Mouse (Mus musculus) midbrain, embryonic 13.5 days (tissue): Measurements from ENCODE around the gene Rps12-ps3. TPM values are rescaled to one million over a fixed set of nuclear protein-coding genes. Genes with fewer than 3 reads are reported as not detected.

Experiments used
- ATAC-seq: fragments of 200-750 bp; cut with Nextera tagmentation; 2 replicates; pipeline ENCODE4 v1.8.0; 2017; ENCODE audit warnings: mild to moderate bottlenecking, moderate TSS enrichment, moderate library complexity
- H3K27ac ChIP-seq: fragments of 300-500 bp; sonication (generic); 2 replicates; pipeline ENCODE4 v1.5.1; 2015; ENCODE audit warnings: inconsistent platforms, mild to moderate bottlenecking, moderate library complexity
- H3K27me3 ChIP-seq: fragments of 300-500 bp; sonication (generic); 2 replicates; pipeline ENCODE4 v1.6.1; 2015; ENCODE audit warnings: mild to moderate bottlenecking, inconsistent platforms
- H3K36me3 ChIP-seq: fragments of 300-500 bp; sonication (generic); 2 replicates; pipeline ENCODE4 v1.6.1; 2015; ENCODE audit warnings: mild to moderate bottlenecking, inconsistent platforms
- H3K4me1 ChIP-seq: fragments of 300-500 bp; sonication (generic); replicated peaks from 2 replicates; pipeline ENCODE4 v1.6.1; 2015; ENCODE audit warnings: inconsistent platforms
- H3K4me2 ChIP-seq: fragments of 300-500 bp; sonication (generic); replicated peaks from 2 replicates; pipeline ENCODE4 v1.6.1; 2015; ENCODE audit warnings: moderate library complexity, mild to moderate bottlenecking, inconsistent platforms
- H3K4me3 ChIP-seq: fragments of 300-500 bp; sonication (generic); replicated peaks from 2 replicates; pipeline ENCODE4 v1.5.1; 2015; ENCODE audit warnings: mild to moderate bottlenecking, inconsistent platforms
- H3K9ac ChIP-seq: fragments of 300-500 bp; sonication (generic); replicated peaks from 2 replicates; pipeline ENCODE4 v1.6.1; 2015; ENCODE audit warnings: mild to moderate bottlenecking, inconsistent platforms
- H3K9me3 ChIP-seq: fragments of 300-500 bp; sonication (generic); 2 replicates; pipeline ENCODE4 v1.6.1; 2016; ENCODE audit warnings: mild to moderate bottlenecking, inconsistent platforms
- WGBS: fragments of 180-500 bp; shearing (Covaris S2); methylation state at CpG from one replicate; pipeline ENCODE4 v1.1.7; 2015; 5-methylcytosine and 5-hydroxymethylcytosine counted together
- polyA plus RNA-seq: library from polyadenylated mRNA; unstranded; fragments of >200 nt; fragmentation: Nextera tagmentation; extraction: Ambion mirVana; gene quantifications from 2 replicates; pipeline ENCODE4 v1.2.1, GENCODE M21; 2015

Gene Rps12-ps3
- polyA plus RNA-seq: 1.7 and 6.7 TPM in 2 replicates

DNA sequence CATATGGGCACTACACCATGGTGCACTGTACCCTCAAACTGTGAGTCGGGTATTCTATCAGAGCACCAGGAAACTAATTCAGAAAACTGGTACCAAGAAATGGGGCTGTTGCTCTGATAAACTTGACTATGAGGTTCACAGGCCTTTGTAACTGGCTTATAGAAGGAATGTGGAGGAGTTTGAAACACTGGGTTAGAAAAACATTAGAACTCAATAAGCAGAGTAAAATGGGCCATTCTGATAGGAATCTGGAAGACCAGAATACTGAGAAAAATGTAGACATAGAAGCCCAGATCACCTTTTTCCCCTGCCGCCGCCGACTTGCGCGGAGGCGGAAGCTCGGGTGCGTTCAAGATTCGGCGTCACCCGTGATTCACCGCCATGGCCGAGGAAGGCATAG lies at the start of gene Rps12-ps3:
Rps12-ps3 (plus strand) TSS at position 301 of the 400 bp plus-strand sequence.
- no peak within 1 kb of the TSS for H3K9ac ChIP-seq
- H3K4me2 ChIP-seq: no peak within 1 kb of the TSS
- H3K4me1 ChIP-seq: no peaks in the 10 kb centered on the region
- H3K36me3 ChIP-seq: peaks cover 4% of the 10 kb centered on the region
- H3K4me3 ChIP-seq: no peak within 1 kb of the TSS
- H3K27ac ChIP-seq: no peak within 1 kb of the TSS
- H3K9me3 ChIP-seq: no peaks in the 10 kb centered on the region
- 98% methylated on average over 14 of the region's 14 CpGs for WGBS
- ATAC-seq: no peak
- H3K27me3 ChIP-seq: no peaks in the 10 kb centered on the region

DNA sequence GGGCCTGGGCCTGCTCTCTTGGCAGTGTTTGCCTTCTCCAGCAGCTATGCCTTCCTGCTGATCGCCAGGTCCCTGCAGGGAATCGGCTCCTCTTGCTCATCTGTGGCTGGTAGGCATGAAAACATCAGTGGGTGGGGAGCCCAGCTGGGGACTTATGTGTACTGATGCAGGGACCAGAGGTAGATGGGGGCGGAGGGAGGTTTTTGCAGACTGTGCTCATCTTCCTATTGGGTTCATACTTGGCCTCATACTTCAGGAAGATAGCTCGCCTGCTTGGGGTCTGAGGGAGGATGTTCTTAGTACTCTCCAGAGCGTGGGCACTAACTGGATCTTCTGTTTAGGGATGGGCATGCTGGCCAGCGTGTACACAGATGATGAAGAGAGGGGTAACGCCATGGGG lies 48.9 kb upstream of the Rps12-ps3 start:
- Histone ChIP-seq H3K4me1 (no peaks in the 10 kb centered on the region), H3K27ac (0 out of 2 replicates have a peak overlapping the region, but pooled peaks have one; percentile 26), H3K9ac (no peak overlapping the region), H3K27me3 (peaks cover 12% of the 10 kb centered on the region), H3K36me3 (no peaks in the 10 kb centered on the region), H3K9me3 (no peaks in the 10 kb centered on the region), H3K4me3 (no peak overlapping the region), H3K4me2 (no peak overlapping the region)
- WGBS: 86% methylated on average over 7 of the region's 7 CpGs
- ATAC-seq: no peak

DNA sequence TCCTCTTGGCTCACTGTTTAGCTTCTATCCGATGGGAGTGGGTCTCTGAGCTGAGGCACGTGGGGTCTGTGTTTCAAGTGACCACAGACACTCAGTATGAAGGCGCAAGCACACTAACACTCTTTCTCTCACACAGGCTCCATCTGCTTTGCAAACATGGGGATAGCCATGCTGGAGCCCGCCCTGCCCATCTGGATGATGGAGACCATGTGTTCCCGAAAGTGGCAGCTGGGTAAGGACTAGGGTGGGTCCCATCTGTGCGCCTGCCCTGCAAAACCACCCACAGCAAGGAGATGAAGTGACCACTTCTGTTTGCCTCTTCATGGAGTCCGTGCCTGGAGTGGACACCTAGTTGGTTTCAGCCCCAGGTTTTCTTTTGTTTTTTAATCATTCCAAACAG lies 45.7 kb upstream of the Rps12-ps3 start:
- Histone ChIP-seq H3K9ac (no peak overlapping the region), H3K4me1 (no peaks in the 10 kb centered on the region), H3K4me2 (no peak overlapping the region), H3K9me3 (0 out of 2 replicates have a peak, but pooled peaks cover 6% of the 10 kb centered on the region), H3K4me3 (no peak overlapping the region), H3K36me3 (no peaks in the 10 kb centered on the region), H3K27me3 (no peaks in the 10 kb centered on the region), H3K27ac (no peak overlapping the region)
- 87% methylated on average over 7 of the region's 7 CpGs for WGBS
- ATAC-seq: no peak

DNA sequence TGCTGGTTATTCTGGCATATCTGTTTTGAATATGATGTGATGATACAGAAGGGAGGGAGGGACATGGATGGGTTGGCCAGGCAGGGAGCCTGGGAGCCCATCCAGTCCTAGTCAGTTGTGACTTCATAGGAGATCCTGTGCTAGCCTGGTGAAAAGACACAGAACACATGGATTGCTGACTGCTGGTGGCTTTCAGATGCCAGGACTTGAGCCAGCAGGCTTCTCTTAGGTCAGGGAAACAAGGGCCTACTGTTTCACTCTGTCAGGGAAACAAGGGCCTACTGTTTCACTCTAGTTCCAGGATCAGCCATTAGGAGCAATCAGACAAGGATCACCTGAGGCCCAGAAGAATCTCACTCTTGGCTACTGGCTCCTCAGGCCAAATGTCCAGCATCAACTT lies 41.2 kb upstream of the Rps12-ps3 start:
- H3K9me3 ChIP-seq: 0 out of 2 replicates have a peak, but pooled peaks cover 6% of the 10 kb centered on the region
- no peaks in the 10 kb centered on the region for H3K36me3 ChIP-seq
- no peak overlapping the region for H3K27ac ChIP-seq
- H3K4me1 ChIP-seq: no peaks in the 10 kb centered on the region
- H3K27me3 ChIP-seq: no peaks in the 10 kb centered on the region
- no peak overlapping the region for H3K4me3 ChIP-seq
- H3K4me2 ChIP-seq: no peak overlapping the region
- H3K9ac ChIP-seq: no peak overlapping the region
- ATAC-seq: no peak

DNA sequence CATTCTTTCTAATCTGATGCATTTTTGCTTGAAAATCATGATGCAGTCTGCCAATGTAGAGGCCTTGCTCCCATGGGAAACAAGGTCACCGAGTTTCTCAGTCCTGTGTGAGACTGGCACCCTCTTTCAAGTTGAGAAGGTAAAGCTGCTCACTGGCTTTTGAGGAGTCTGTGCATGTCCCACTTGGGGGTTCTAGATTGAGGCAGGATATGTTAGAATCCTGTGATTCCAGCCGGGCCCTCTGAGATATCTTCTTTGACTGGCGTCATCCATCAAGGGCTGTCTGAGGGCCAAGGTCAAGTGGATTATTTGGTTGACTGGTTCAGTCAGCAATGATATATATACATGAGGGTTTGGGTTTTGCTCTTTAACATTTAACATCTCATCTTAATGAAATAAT lies 40.1 kb upstream of the Rps12-ps3 start:
- no peak for ATAC-seq
- H3K9ac ChIP-seq: no peak overlapping the region
- 87% methylated on average over 3 of the region's 3 CpGs for WGBS

DNA sequence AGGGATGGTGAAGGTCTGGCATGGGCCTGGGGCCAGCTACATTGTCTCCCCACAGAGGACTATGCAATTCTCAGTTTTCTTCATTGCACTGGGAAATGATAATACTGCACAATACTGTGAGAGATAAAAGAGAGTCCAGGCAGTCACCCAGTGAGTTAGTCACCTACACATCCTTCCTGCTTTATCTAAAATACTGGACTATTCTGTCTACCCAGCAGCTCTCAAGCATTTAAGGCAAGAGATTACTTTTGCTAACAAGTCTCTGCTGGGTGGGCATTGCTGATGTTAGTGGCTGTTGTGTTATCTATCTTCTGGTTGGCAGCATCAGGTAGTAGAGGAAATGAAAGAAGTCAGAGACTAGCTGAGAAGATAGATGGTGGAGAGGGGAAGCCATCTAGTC lies 33.0 kb upstream of the Rps12-ps3 start:
- no peak overlapping the region for H3K4me3 ChIP-seq
- H3K27me3 ChIP-seq: no peaks in the 10 kb centered on the region
- no peak overlapping the region for H3K9ac ChIP-seq
- H3K4me1 ChIP-seq: no peaks in the 10 kb centered on the region
- ATAC-seq: no peak
- H3K4me2 ChIP-seq: no peak overlapping the region
- no peaks in the 10 kb centered on the region for H3K36me3 ChIP-seq
- no peaks in the 10 kb centered on the region for H3K9me3 ChIP-seq
- H3K27ac ChIP-seq: no peak overlapping the region

More for the DNA sequence above, 40.1 kb upstream of the Rps12-ps3 start:
- Histone ChIP-seq H3K9me3 (0 out of 2 replicates have a peak, but pooled peaks cover 6% of the 10 kb centered on the region), H3K27ac (no peak overlapping the region), H3K4me1 (no peaks in the 10 kb centered on the region), H3K4me2 (no peak overlapping the region), H3K4me3 (no peak overlapping the region), H3K27me3 (no peaks in the 10 kb centered on the region), H3K36me3 (no peaks in the 10 kb centered on the region)

DNA sequence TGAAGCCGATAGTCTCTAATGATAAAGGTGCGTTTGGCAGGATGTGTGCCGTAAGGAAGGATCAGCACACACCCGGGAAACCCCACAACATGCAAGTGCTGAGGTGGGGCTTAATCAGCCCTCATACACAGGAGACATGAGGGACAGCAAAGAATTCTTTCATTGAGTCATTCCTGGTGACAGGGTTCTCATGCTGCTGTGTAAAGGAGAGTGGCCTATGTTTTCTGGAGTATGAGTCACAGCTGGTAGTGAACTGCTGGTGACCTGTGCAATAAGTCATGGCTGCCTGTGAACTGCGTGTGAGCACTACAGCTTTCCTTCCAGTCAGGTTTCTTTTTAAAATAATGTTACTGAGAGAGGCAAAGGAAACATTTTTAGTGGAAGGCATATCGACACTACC lies 32.3 kb upstream of the Rps12-ps3 start:
- Histone ChIP-seq H3K4me2 (no peak overlapping the region), H3K27ac (no peak overlapping the region), H3K4me3 (no peak overlapping the region), H3K36me3 (no peaks in the 10 kb centered on the region), H3K4me1 (no peaks in the 10 kb centered on the region), H3K9ac (no peak overlapping the region), H3K9me3 (no peaks in the 10 kb centered on the region), H3K27me3 (no peaks in the 10 kb centered on the region)
- WGBS: 93% methylated on average over 6 of the region's 6 CpGs
- ATAC-seq: no peak

DNA sequence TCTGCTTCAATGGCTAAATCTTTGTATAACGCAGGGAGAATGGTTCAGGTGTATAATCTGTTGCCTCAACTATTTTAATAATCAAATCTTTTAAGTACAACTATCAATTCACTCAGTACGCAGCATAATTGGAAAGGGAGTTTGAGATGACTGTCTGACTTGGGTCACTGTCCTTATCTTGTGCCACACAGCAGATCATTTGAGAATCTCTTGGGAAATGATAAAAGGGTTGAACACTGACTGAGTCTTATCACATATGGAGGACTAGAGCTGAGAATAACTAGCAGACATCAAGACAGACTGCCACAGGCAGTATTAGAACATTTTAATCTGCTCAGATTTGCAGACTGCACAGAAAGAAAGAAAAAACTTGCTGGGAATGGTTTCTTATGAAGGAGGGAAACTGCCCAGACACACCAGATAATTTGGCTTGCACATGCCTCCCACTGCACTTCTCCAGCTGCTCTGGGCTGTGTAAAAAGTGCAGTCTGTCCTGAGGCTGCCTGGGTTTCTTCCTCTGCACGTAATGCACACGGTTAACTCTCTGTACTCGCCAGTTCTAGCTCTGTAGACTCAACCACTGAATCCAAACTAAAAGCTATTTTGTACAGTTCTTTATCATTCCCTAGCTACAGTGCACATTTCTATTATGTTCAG lies 29.8 kb upstream of the Rps12-ps3 start:
- Histone ChIP-seq H3K36me3 (no peaks in the 10 kb centered on the region), H3K9ac (no peak overlapping the region), H3K27ac (no peak overlapping the region), H3K4me1 (no peaks in the 10 kb centered on the region), H3K4me3 (no peak overlapping the region), H3K27me3 (no peaks in the 10 kb centered on the region), H3K4me2 (no peak overlapping the region), H3K9me3 (no peaks in the 10 kb centered on the region)
- WGBS: 81% methylated on average over 5 of the region's 5 CpGs
- ATAC-seq: no peak

DNA sequence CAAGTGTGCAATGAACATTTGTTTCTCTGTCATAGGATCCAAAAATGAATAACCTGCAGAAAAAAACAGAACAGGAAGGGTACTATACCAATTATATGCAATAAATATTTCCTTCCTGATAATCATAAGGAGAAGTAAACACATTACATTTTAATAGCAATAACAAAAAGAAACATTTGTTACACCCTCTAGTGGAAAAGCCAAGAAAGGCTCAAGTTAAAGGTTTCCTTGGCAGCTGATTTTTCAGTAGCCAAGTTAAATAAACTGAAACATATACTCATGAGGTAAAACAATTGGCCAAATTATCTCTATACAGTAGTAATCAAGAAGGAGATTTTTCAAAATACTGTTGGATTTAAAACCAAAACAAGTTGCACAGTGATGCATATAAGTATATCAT lies 6.8 kb upstream of the Rps12-ps3 start:
- H3K9ac ChIP-seq: no peak overlapping the region

DNA sequence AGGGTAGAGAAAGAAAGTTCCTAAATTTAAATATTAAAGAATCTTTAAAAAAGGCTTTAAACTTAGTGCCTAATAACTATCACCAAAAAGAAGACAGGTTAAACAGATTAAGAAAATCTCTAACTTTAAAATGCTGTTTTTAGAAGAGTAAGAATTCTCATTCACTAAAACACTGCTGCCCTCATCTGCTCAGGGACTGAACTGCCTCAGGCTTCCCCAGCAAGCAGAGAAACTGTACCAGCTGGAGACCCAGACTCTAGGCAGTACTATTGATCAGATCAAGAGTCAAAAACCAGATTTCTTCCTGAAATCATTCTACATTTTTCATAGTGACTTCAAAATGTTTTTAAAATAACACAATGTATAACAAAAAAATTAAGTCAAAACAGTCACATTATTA lies 5.5 kb upstream of the Rps12-ps3 start:
- Histone ChIP-seq H3K4me3 (no peak overlapping the region), H3K36me3 (0 out of 2 replicates have a peak, but pooled peaks cover 1% of the 10 kb centered on the region), H3K27me3 (no peaks in the 10 kb centered on the region), H3K4me1 (no peaks in the 10 kb centered on the region), H3K4me2 (no peak overlapping the region), H3K27ac (no peak overlapping the region), H3K9ac (no peak overlapping the region), H3K9me3 (no peaks in the 10 kb centered on the region)
- no peak for ATAC-seq

More for the DNA sequence above, 6.8 kb upstream of the Rps12-ps3 start:
- Histone ChIP-seq H3K4me1 (no peaks in the 10 kb centered on the region), H3K4me2 (no peak overlapping the region), H3K27ac (no peak overlapping the region), H3K9me3 (no peaks in the 10 kb centered on the region), H3K36me3 (0 out of 2 replicates have a peak, but pooled peaks cover 3% of the 10 kb centered on the region), H3K4me3 (no peak overlapping the region), H3K27me3 (no peaks in the 10 kb centered on the region)
- ATAC-seq: no peak

DNA sequence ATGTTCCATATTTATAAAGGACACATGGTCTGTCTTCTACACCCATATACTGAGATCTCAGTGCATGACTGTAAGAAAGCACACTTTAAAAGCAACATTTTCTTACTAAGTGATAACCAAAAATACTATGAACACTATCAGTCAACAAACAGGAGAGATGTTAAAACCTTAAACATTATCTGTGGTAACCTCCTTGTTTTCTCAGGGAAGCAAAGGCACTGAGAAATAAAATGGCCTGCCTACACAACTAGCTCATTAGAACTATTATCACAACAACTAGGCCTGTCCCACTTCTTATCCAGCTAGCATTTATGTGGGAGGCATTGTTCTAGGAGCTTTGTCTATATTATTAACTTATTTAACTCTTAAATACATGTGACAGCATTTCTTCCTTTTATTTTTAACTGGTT lies 8.7 kb downstream of the Rps12-ps3 start:
- no peaks in the 10 kb centered on the region for H3K4me1 ChIP-seq
- no peaks in the 10 kb centered on the region for H3K27me3 ChIP-seq
- no peak for ATAC-seq
- H3K36me3 ChIP-seq: no peaks in the 10 kb centered on the region
- H3K27ac ChIP-seq: no peak overlapping the region
- no peaks in the 10 kb centered on the region for H3K9me3 ChIP-seq
- no peak overlapping the region for H3K9ac ChIP-seq
- H3K4me2 ChIP-seq: no peak overlapping the region
- no peak overlapping the region for H3K4me3 ChIP-seq

DNA sequence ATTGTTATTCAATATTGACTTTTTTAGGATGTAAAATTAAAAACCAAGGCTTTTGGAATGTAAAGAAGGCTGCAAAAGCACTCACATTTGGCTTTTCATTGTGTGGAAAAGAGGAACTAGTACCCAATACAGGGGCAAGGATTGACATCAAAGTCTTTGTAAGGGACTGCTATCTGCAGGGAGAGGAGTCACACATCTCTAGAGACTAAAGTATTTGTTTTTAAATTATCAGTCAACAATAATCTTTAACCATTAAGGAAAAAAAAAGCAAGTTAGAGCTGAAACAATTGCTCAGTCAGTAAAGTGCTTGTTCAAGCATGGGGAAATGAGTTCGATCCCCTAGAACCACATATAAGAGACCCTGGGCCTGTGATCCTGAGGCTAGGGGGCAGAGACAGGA lies 14.6 kb downstream of the Rps12-ps3 start:
- no peak overlapping the region for H3K4me2 ChIP-seq
- peaks cover 7% of the 10 kb centered on the region for H3K4me1 ChIP-seq
- no peak for ATAC-seq
- no peaks in the 10 kb centered on the region for H3K36me3 ChIP-seq
- H3K4me3 ChIP-seq: no peak overlapping the region
- WGBS: 100% methylated on average over 1 of the region's 1 CpGs
- H3K27ac ChIP-seq: no peak overlapping the region
- H3K27me3 ChIP-seq: no peaks in the 10 kb centered on the region
- no peaks in the 10 kb centered on the region for H3K9me3 ChIP-seq
- no peak overlapping the region for H3K9ac ChIP-seq
